Mouse (Mus musculus): ENCODE results near the gene Gm49601. TPM values are rescaled to one million over a fixed set of nuclear protein-coding genes. Genes with fewer than 3 reads are reported as not detected.

The Gm49601 gene
- total and polyA plus RNA-seq, 2 experiments, result not detected

DNA sequence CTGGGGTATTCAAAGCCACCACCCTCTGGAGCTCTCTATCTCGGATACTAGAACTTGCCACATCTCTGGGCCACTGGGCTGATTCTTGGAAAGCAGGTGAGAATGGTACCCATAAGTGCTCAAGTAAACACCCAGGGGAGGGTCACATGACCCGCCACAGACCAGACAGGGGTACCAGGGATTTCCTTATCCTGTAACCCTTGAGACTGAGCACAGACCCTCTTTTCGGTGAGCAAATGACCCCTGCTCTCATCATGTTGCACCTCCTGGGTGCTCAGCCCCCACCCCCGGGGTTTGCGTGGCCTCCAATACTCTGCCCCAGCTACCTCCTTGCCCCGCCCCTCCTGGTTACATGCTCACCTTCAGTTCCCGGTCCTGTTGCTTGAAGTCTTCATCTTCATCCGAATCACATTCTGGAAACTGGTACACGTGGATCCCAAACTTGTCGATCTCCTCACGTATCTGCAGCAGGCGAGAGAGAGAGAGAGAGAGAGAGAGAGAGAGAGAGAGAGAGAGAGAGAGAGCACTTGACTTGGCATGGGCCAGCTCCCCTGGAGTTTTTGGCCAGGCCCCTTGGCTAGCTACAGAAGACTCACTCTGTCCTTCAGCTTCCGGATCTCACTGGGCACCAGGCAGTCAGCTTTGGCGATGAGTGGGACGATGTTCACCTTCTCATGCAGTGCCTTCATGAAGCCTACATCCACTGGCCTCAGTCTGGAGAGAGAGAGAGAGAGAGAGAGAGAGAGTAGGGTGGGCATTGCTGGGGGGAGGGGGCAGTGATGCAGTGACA lies 2.3 kb downstream of the Gm49601 start:
- H3K4me1 ChIP-seq (ENCODE audit: control insufficient read depth, insufficient read depth, low read length), result peaks cover 2% of the 10 kb centered on the region
- DNase-seq (ENCODE audit: extremely low read depth, low read depth, low spot score), result no peak
- no peak overlapping the region for H3K27ac ChIP-seq (replicated peaks; ENCODE audit: insufficient read depth, low read depth, low read length)
- no peaks in the 10 kb centered on the region for H3K36me3 ChIP-seq (ENCODE audit: control insufficient read depth, insufficient read depth, low read length)
- H3K79me2 ChIP-seq (ENCODE audit: control insufficient read depth, insufficient read depth, low read length), result no peaks in the 10 kb centered on the region
- no peak overlapping the region for H3K4me3 ChIP-seq (ENCODE audit: insufficient read depth, low read depth, low read length)
- H3K9ac ChIP-seq (ENCODE audit: low read depth, low read length), result no peak overlapping the region
- TF ChIP-seq CTCF (IDR thresholded peaks at IDR 0.05; ENCODE audit: low read depth, low read length) (no peak), POLR2A (IDR thresholded peaks at IDR 0.05; ENCODE audit: extremely low read depth, insufficient read depth, low read length) (no peak)
- peaks cover 23% of the 10 kb centered on the region for H3K27me3 ChIP-seq (ENCODE audit: control insufficient read depth, insufficient read depth, low read length)
- WGBS, result 78% methylated on average over 15 of the region's 15 CpGs

DNA sequence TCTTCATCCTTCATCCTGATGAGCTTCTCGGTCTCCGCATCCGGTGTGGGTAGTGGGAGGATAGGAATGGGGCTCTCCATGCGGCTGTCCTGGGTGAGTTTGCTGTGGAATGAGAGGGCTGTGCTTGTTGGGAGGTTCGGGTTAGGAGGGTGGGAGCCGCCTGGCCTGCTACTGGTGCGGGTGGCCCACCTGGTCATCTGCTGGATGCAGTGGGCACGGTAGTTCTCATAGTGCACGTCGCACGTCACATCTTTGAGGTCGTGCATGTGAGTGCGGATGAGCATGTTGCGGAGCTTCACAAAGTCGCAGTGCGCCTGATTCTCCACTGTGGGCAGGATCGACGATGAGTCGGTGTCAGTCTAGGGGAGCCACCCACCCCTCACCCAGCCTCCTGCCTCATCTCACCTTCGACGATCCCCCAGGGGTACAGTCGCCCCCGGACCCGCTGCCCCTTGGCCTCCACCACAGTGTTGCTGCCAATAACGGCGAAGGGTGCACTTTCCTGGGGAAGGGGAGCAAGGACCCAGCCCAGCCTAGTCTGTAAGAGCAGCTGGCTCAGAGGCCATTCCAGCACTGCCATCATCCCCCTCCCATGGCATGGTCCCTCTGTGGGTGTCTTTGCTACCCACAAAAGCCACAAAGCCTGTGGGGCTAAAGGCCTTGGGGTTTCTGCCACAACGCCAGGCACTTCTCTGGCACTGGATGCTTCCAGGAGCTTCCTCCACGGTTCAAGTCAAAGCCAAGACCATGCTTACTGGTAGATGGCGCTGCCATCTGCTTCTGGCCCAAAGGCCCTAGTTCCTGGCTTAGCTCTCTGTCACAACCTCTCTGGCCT lies 3.1 kb downstream of the Gm49601 start:
- Histone ChIP-seq H3K27ac (replicated peaks; ENCODE audit: insufficient read depth, low read depth, low read length) (no peak overlapping the region), H3K79me2 (ENCODE audit: control insufficient read depth, insufficient read depth, low read length) (no peaks in the 10 kb centered on the region), H3K36me3 (ENCODE audit: control insufficient read depth, insufficient read depth, low read length) (no peaks in the 10 kb centered on the region), H3K27me3 (ENCODE audit: control insufficient read depth, insufficient read depth, low read length) (peaks cover 23% of the 10 kb centered on the region), H3K4me3 (ENCODE audit: insufficient read depth, low read depth, low read length) (no peak overlapping the region), H3K4me1 (ENCODE audit: control insufficient read depth, insufficient read depth, low read length) (peaks cover 2% of the 10 kb centered on the region), H3K9ac (ENCODE audit: low read depth, low read length) (no peak overlapping the region)
- WGBS, result 67% methylated on average over 29 of the region's 29 CpGs
- TF ChIP-seq CTCF (IDR thresholded peaks at IDR 0.05; ENCODE audit: low read depth, low read length) (no peak), POLR2A (IDR thresholded peaks at IDR 0.05; ENCODE audit: extremely low read depth, insufficient read depth, low read length) (no peak)
- no peak for DNase-seq (ENCODE audit: extremely low read depth, low read depth, low spot score)

DNA sequence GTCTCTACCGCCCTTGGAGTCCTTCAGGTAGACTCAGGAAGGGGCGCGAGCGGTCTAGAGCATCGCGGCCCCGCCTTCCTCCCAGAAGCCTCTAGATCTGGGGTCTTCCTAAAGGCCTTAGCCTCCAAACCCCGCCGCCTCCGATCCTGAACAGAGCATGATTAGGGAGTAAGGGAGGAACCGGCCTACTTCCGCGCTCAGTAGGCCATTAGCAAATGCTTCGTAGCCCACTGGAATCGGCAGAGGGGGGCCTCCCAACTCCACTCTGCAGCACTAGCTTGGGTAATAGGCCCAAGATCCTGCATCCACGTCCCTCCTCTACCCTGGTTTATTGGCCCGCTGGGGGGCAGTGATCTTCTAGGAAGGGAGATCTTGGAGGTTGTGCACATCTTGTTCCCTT lies 4.2 kb downstream of the Gm49601 start, which contains the start of gene Gp1bb:
Gp1bb (minus strand) TSS at position 385 of the 400 bp plus-strand sequence.
- Histone ChIP-seq H3K36me3 (ENCODE audit: control insufficient read depth, insufficient read depth, low read length) (no peaks in the 10 kb centered on the region), H3K9ac (ENCODE audit: low read depth, low read length) (no peak within 1 kb of the TSS), H3K79me2 (ENCODE audit: control insufficient read depth, insufficient read depth, low read length) (no peaks in the 10 kb centered on the region), H3K27ac (replicated peaks; ENCODE audit: insufficient read depth, low read depth, low read length) (no peak within 1 kb of the TSS), H3K4me1 (ENCODE audit: control insufficient read depth, insufficient read depth, low read length) (peaks cover 5% of the 10 kb centered on the region), H3K4me3 (ENCODE audit: insufficient read depth, low read depth, low read length) (no peak within 1 kb of the TSS), H3K27me3 (ENCODE audit: control insufficient read depth, insufficient read depth, low read length) (peaks cover 23% of the 10 kb centered on the region)
- DNase-seq (ENCODE audit: extremely low read depth, low read depth, low spot score), result no peak
- WGBS, result 35% methylated on average over 17 of the region's 17 CpGs
- TF ChIP-seq CTCF (IDR thresholded peaks at IDR 0.05; ENCODE audit: low read depth, low read length), result no peak
- no peak for TF ChIP-seq POLR2A (IDR thresholded peaks at IDR 0.05; ENCODE audit: extremely low read depth, insufficient read depth, low read length)

GRCm38 (mm10) chr16:18621362-18622001 lies 4.7 kb downstream of the Gm49601 start:
- no peak for DNase-seq (ENCODE audit: extremely low read depth, low read depth, low spot score)
- peaks cover 23% of the 10 kb centered on the region for H3K27me3 ChIP-seq (ENCODE audit: control insufficient read depth, insufficient read depth, low read length)
- WGBS, result 12% methylated on average over 38 of the region's 38 CpGs
- no peaks in the 10 kb centered on the region for H3K79me2 ChIP-seq (ENCODE audit: control insufficient read depth, insufficient read depth, low read length)
- no peak overlapping the region for H3K4me3 ChIP-seq (ENCODE audit: insufficient read depth, low read depth, low read length)
- TF ChIP-seq POLR2A (IDR thresholded peaks at IDR 0.05; ENCODE audit: extremely low read depth, insufficient read depth, low read length) (no peak), CTCF (IDR thresholded peaks at IDR 0.05; ENCODE audit: low read depth, low read length) (no peak)
- no peaks in the 10 kb centered on the region for H3K36me3 ChIP-seq (ENCODE audit: control insufficient read depth, insufficient read depth, low read length)
- peaks cover 3% of the 10 kb centered on the region; the same call in 1 of the 2 replicates for H3K4me1 ChIP-seq (ENCODE audit: control insufficient read depth, insufficient read depth, low read length)
- no peak overlapping the region for H3K9ac ChIP-seq (ENCODE audit: low read depth, low read length)
- H3K27ac ChIP-seq (replicated peaks; ENCODE audit: insufficient read depth, low read depth, low read length), result no peak overlapping the region

GRCm38 (mm10) chr16:18620601-18621361 lies 5.4 kb downstream of the Gm49601 start:
- Histone ChIP-seq H3K4me3 (ENCODE audit: insufficient read depth, low read depth, low read length) (no peak overlapping the region), H3K27ac (replicated peaks; ENCODE audit: insufficient read depth, low read depth, low read length) (no peak overlapping the region), H3K4me1 (ENCODE audit: control insufficient read depth, insufficient read depth, low read length) (peaks cover 3% of the 10 kb centered on the region; the same call in 1 of the 2 replicates), H3K36me3 (ENCODE audit: control insufficient read depth, insufficient read depth, low read length) (no peaks in the 10 kb centered on the region), H3K79me2 (ENCODE audit: control insufficient read depth, insufficient read depth, low read length) (no peaks in the 10 kb centered on the region), H3K9ac (ENCODE audit: low read depth, low read length) (no peak overlapping the region), H3K27me3 (ENCODE audit: control insufficient read depth, insufficient read depth, low read length) (peaks cover 18% of the 10 kb centered on the region)
- 2% methylated on average over 74 of the region's 74 CpGs for WGBS
- TF ChIP-seq POLR2A (IDR thresholded peaks at IDR 0.05; ENCODE audit: extremely low read depth, insufficient read depth, low read length), result no peak
- TF ChIP-seq CTCF (IDR thresholded peaks at IDR 0.05; ENCODE audit: low read depth, low read length), result no peak
- DNase-seq (ENCODE audit: extremely low read depth, low read depth, low spot score), result no peak

All from liver, adult 2 months (tissue).